Mouse (Mus musculus) liver, adult 2 months (tissue): ENCODE results near the gene Pum1. TPM values are rescaled to one million over a fixed set of nuclear protein-coding genes. Genes with fewer than 3 reads are reported as not detected.

Experiments used
- DNase-seq: peaks from one replicate; pipeline ENCODE4 v3.0.0-alpha.2; 2011; ENCODE audit warnings: low read depth, low spot score; ENCODE audit errors: extremely low read depth
- H3K27ac ChIP-seq: fragments of 200-500 bp; replicated peaks from 2 replicates; pipeline ENCODE4 v1.5.1; 2012; ENCODE audit warnings: low read depth, mild to moderate bottlenecking, control low read depth, inconsistent platforms, low read length; ENCODE audit not compliant: insufficient read depth
- H3K27me3 ChIP-seq: fragments of 200-500 bp; 2 replicates; pipeline ENCODE4 v1.6.1; 2012; ENCODE audit warnings: mild to moderate bottlenecking, moderate library complexity, low read length, inconsistent platforms; ENCODE audit not compliant: control insufficient read depth, insufficient read depth
- H3K36me3 ChIP-seq: fragments of 200-500 bp; 2 replicates; pipeline ENCODE4 v1.6.1; 2012; ENCODE audit warnings: low read length, inconsistent platforms; ENCODE audit not compliant: control insufficient read depth, insufficient read depth
- H3K4me1 ChIP-seq: fragments of 200-500 bp; 2 replicates; pipeline ENCODE4 v1.6.1; 2011; ENCODE audit warnings: low read length; ENCODE audit not compliant: control insufficient read depth, insufficient read depth
- H3K4me3 ChIP-seq: fragments of 200-500 bp; 2 replicates; pipeline ENCODE4 v1.5.1; 2011; ENCODE audit warnings: low read depth, mild to moderate bottlenecking, control low read depth, low read length, moderate library complexity; ENCODE audit not compliant: insufficient read depth
- H3K79me2 ChIP-seq: fragments of 200-500 bp; 2 replicates; pipeline ENCODE4 v1.6.1; 2012; ENCODE audit warnings: inconsistent platforms, mild to moderate bottlenecking, low read length, moderate library complexity; ENCODE audit not compliant: control insufficient read depth, insufficient read depth
- H3K9ac ChIP-seq: fragments of 200-500 bp; 2 replicates; pipeline ENCODE4 v1.6.1; 2012; ENCODE audit warnings: low read depth, mild to moderate bottlenecking, control low read depth, inconsistent platforms, low read length
- CTCF ChIP-seq: fragments of 200-500 bp; IDR thresholded peaks from 2 replicates; pipeline ENCODE4 v1.5.1; 2011; ENCODE audit warnings: low read depth, low read length, control low read depth
- POLR2A ChIP-seq: fragments of 200-500 bp; IDR thresholded peaks from 2 replicates; pipeline ENCODE4 v1.6.1; 2011; ENCODE audit warnings: low read length, control low read depth; ENCODE audit not compliant: insufficient read depth; ENCODE audit errors: extremely low read depth
- WGBS: fragments of 180-500 bp; shearing (Covaris S2); methylation state at CpG from one replicate; pipeline ENCODE4 v1.1.7; 2018; 5-methylcytosine and 5-hydroxymethylcytosine counted together
- polyA plus RNA-seq: library from polyadenylated mRNA; depleted of rRNA; stranded (reverse); fragments of >200 nt; gene quantifications from 2 replicates; pipeline ENCODE4 v1.2.3, GENCODE M21; 2012
- total RNA-seq: library from RNA; depleted of rRNA; stranded (reverse); fragments of >200 nt; gene quantifications from 2 replicates; pipeline ENCODE4 v1.2.3, GENCODE M21; 2014

Gene Pum1
- total and polyA plus RNA-seq, 2 experiments, result 25.4 to 30.3 TPM

GRCm38 (mm10) chr4:130745561-130746306 is 82.6 kb downstream of the Pum1 start:
- Histone ChIP-seq H3K4me3 (no peak overlapping the region), H3K79me2 (peaks cover 17% of the 10 kb centered on the region; the same call in 1 of the 2 replicates), H3K27me3 (no peaks in the 10 kb centered on the region), H3K9ac (no peak overlapping the region), H3K36me3 (peaks cover 69% of the 10 kb centered on the region), H3K4me1 (peaks cover 9% of the 10 kb centered on the region), H3K27ac (peak overlapping the region; percentile 6; the same call in 1 of the 2 replicates)
- no peak for TF ChIP-seq POLR2A
- TF ChIP-seq CTCF, result no peak
- 31% methylated on average over 5 of the region's 5 CpGs for WGBS
- DNase-seq, result peak; percentile 90

GRCm38 (mm10) chr4:130749566-130749965 is 86.4 kb downstream of the Pum1 start:
- Histone ChIP-seq H3K79me2 (peaks cover 20% of the 10 kb centered on the region; the same call in 1 of the 2 replicates), H3K27me3 (no peaks in the 10 kb centered on the region), H3K9ac (no peak overlapping the region), H3K27ac (no peak overlapping the region; the same call in 1 of the 2 replicates), H3K36me3 (peaks cover 72% of the 10 kb centered on the region), H3K4me1 (peaks cover 11% of the 10 kb centered on the region), H3K4me3 (no peak overlapping the region)
- 30% methylated on average over 7 of the region's 7 CpGs for WGBS
- no peak for TF ChIP-seq CTCF
- DNase-seq, result peak; percentile 82

GRCm38 (mm10) chr4:130751966-130752365 is 88.8 kb downstream of the Pum1 start:
- H3K36me3 ChIP-seq, result peaks cover 68% of the 10 kb centered on the region
- peaks cover 22% of the 10 kb centered on the region; the same call in 1 of the 2 replicates for H3K79me2 ChIP-seq
- no peak overlapping the region for H3K9ac ChIP-seq
- H3K4me3 ChIP-seq, result no peak overlapping the region
- TF ChIP-seq POLR2A (no peak), CTCF (no peak)
- H3K27me3 ChIP-seq, result no peaks in the 10 kb centered on the region
- 90% methylated on average over 2 of the region's 2 CpGs for WGBS
- no peak for DNase-seq
- H3K27ac ChIP-seq, result no peak overlapping the region
- H3K4me1 ChIP-seq, result peaks cover 7% of the 10 kb centered on the region

- whole genome bisulfite sequencing, result 88% methylated on average over 7 of the region's 7 CpGs
- Histone ChIP-seq H3K4me1 (peaks cover 7% of the 10 kb centered on the region), H3K79me2 (peaks cover 15% of the 10 kb centered on the region; the same call in 1 of the 2 replicates), H3K4me3 (no peak overlapping the region), H3K27ac (no peak overlapping the region), H3K27me3 (no peaks in the 10 kb centered on the region), H3K36me3 (peaks cover 68% of the 10 kb centered on the region), H3K9ac (no peak overlapping the region)
- TF ChIP-seq CTCF (no peak), POLR2A (no peak)
- DNase-seq, result no peak
These were observed 89.5 kb downstream of the Pum1 start for GRCm38 (mm10) chr4:130752591-130752990.

GRCm38 (mm10) chr4:130753755-130754154 is 90.6 kb downstream of the Pum1 start:
- 47% methylated on average over 5 of the region's 5 CpGs for WGBS
- H3K27me3 ChIP-seq, result no peaks in the 10 kb centered on the region
- no peak overlapping the region for H3K4me3 ChIP-seq
- peaks cover 7% of the 10 kb centered on the region for H3K4me1 ChIP-seq
- no peak overlapping the region for H3K9ac ChIP-seq
- H3K79me2 ChIP-seq, result peaks cover 14% of the 10 kb centered on the region; the same call in 1 of the 2 replicates
- no peak for DNase-seq
- TF ChIP-seq POLR2A, result no peak
- TF ChIP-seq CTCF, result no peak
- peaks cover 64% of the 10 kb centered on the region for H3K36me3 ChIP-seq
- no peak overlapping the region for H3K27ac ChIP-seq

GRCm38 (mm10) chr4:130754776-130755175 is 91.7 kb downstream of the Pum1 start:
- H3K36me3 ChIP-seq, result peaks cover 67% of the 10 kb centered on the region
- no peaks in the 10 kb centered on the region for H3K27me3 ChIP-seq
- no peak overlapping the region for H3K4me3 ChIP-seq
- H3K4me1 ChIP-seq, result 0 out of 2 replicates have a peak, but pooled peaks cover 2% of the 10 kb centered on the region
- no peak for TF ChIP-seq CTCF
- no peak for TF ChIP-seq POLR2A
- WGBS, result 34% methylated on average over 2 of the region's 2 CpGs
- DNase-seq, result peak; percentile 71
- H3K27ac ChIP-seq, result no peak overlapping the region
- peaks cover 21% of the 10 kb centered on the region; the same call in 1 of the 2 replicates for H3K79me2 ChIP-seq
- H3K9ac ChIP-seq, result no peak overlapping the region
